Mouse (Mus musculus) heart, adult 11 months (tissue): ENCODE data around the gene Tbc1d22a.
A peak's percentile ranks its signal among the peaks of the same experiment; 100 is the strongest.

ENCODE experiments used
- DNase-seq: peaks from one replicate; pipeline ENCODE4 v3.0.0; 2022

Gene Tbc1d22a

DNA sequence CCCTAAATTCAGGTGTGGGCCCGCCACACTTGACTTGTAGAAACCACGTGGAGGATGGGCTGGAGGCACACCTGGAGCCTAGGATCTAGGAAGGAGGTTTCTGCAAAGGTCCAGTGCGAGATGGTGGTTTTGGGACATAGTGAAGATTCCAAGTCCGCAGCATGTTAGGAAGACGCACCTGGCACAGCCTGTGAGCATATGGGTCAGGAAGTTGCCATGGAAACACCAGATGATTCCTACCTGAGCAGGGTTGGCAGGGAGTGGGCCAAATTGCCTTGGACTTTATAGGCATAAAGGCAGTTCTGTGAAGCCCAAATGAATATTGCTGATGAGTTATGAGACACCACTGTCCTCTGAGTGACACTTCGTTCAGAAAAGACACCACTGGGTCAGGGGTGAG is 321.1 kb downstream of the Tbc1d22a start:
- DNase-seq, result peak; percentile 69

- peak; percentile 92 for DNase-seq
Measured at GRCm38 (mm10) chr15:86542371-86542770, 328.1 kb downstream of the Tbc1d22a start.

- DNase-seq, result peak; percentile 70
Measured at GRCm38 (mm10) chr15:86544122-86544795, 330.0 kb downstream of the Tbc1d22a start.
